Mouse (Mus musculus) megakaryocyte progenitor cell, adult 5-6 weeks (primary cell): ENCODE data around the gene Tsc22d1. TPM values are rescaled to one million over a fixed set of nuclear protein-coding genes. Genes with fewer than 3 reads are reported as not detected.

Experiments
- ATAC-seq: replicated peaks from 2 replicates; pipeline ENCODE4 v1.8.0; 2016; ENCODE audit warnings: mild to moderate bottlenecking, moderate TSS enrichment, inconsistent platforms; ENCODE audit not compliant: poor library complexity
- total RNA-seq, 2 experiments: library from RNA; stranded (forward) in 1 of 2; stranded (reverse) in 1 of 2; fragments of 157-497, 149-512 nt in 1 of 2; fragments of 200-1000 nt in 1 of 2; gene quantifications; 2 replicates each; pipeline versions ENCODE4 v1.2.3 to v1.2.4; 2015 to 2017

Gene Tsc22d1
- total RNA-seq, 2 experiments from 2014 or later = 32.6 to 44.8 TPM

GRCm38 (mm10) chr14:76555263-76556030 is 140.7 kb downstream of the Tsc22d1 start:
- ATAC-seq = peak; percentile 7; the same call in 1 of the 2 replicates

GRCm38 (mm10) chr14:76556031-76556851 is 141.5 kb downstream of the Tsc22d1 start:
- peak; percentile 41 for ATAC-seq

GRCm38 (mm10) chr14:76556852-76557208 is 142.1 kb downstream of the Tsc22d1 start, which contains the start of gene Serp2:
Gene Serp2 (minus strand): TSS chr14:76556889.
- no peak; the same call in 1 of the 2 replicates for ATAC-seq

Other genes starting within 250 kb of the Tsc22d1 start
- not detected in 2 replicates for gene Serp2, start 141.9 kb downstream of the Tsc22d1 start, total RNA-seq (2015)
- not detected in 2 replicates for gene Serp2, start 141.9 kb downstream of the Tsc22d1 start, total RNA-seq (2017)